Mouse (Mus musculus) intestine, embryonic 14.5 days (tissue): ENCODE measurements at regions not wholly inside any gene's neighbourhood (a gene's known extent, or its start where the extent isn't known, plus 50 kb on each side); places are given as distances from the start of the nearest gene placed in this dataset.

Experiments
- ATAC-seq: fragments of 200-750 bp; cut with Nextera tagmentation; replicated peaks from 2 replicates; pipeline ENCODE4 v1.8.0; 2017; ENCODE audit warnings: low read depth, moderate number of reproducible peaks, moderate TSS enrichment, moderate library complexity; ENCODE audit not compliant: low FRiP score, low TSS enrichment
- DNase-seq: peaks from one replicate; pipeline ENCODE4 v3.0.0-alpha.2; 2018; ENCODE audit warnings: low spot score
- H3K27ac ChIP-seq: fragments of 300-500 bp; sonication (generic); 2 replicates; pipeline ENCODE4 v1.5.1; 2014; ENCODE audit warnings: low read depth, mild to moderate bottlenecking, control low read depth
- H3K27me3 ChIP-seq: fragments of 300-500 bp; sonication (generic); replicated peaks from 2 replicates; pipeline ENCODE4 v1.6.1; 2014; ENCODE audit warnings: low read length, control low read depth; ENCODE audit not compliant: control insufficient read depth, insufficient read depth
- H3K36me3 ChIP-seq: fragments of 300-500 bp; sonication (generic); 2 replicates; pipeline ENCODE4 v1.6.1; 2014; ENCODE audit warnings: low read length, control low read depth; ENCODE audit not compliant: control insufficient read depth, insufficient read depth
- H3K4me1 ChIP-seq: fragments of 300-500 bp; sonication (generic); replicated peaks from 2 replicates; pipeline ENCODE4 v1.6.1; 2014; ENCODE audit warnings: low read length, control low read depth, mixed read lengths; ENCODE audit not compliant: control insufficient read depth, insufficient read depth
- H3K4me2 ChIP-seq: fragments of 300-500 bp; sonication (generic); 2 replicates; pipeline ENCODE4 v1.6.1; 2014; ENCODE audit warnings: low read length
- H3K4me3 ChIP-seq: fragments of 300-500 bp; sonication (generic); 2 replicates; pipeline ENCODE4 v1.5.1; 2014; ENCODE audit warnings: low read depth, low read length, control low read depth, mixed read lengths
- H3K9ac ChIP-seq: fragments of 300-500 bp; sonication (generic); 2 replicates; pipeline ENCODE4 v1.6.1; 2014; ENCODE audit warnings: mild to moderate bottlenecking, low read length
- H3K9me3 ChIP-seq: fragments of 300-500 bp; sonication (generic); 2 replicates; pipeline ENCODE4 v1.6.1; 2016; ENCODE audit warnings: low read length, control low read depth; ENCODE audit not compliant: control insufficient read depth
- WGBS: fragments of 180-500 bp; shearing (Covaris S2); extraction: QIAGEN DNeasy Blood & Tissue Kit; methylation state at CpG from one replicate; pipeline ENCODE4 v1.1.7; 2014; 5-methylcytosine and 5-hydroxymethylcytosine counted together

GRCm38 (mm10) chr16:51457166-51457565 is 573.9 kb upstream of the Cblb start:
- ATAC-seq (no peak), DNase-seq (no peak)
- H3K4me2 ChIP-seq = no peak overlapping the region
- H3K4me3 ChIP-seq = no peak overlapping the region
- 42% methylated on average over 1 of the region's 1 CpGs for WGBS
- no peak overlapping the region for H3K27ac ChIP-seq
- H3K27me3 ChIP-seq = no peaks in the 10 kb centered on the region
- H3K4me1 ChIP-seq = no peaks in the 10 kb centered on the region
- no peaks in the 10 kb centered on the region for H3K36me3 ChIP-seq
- no peaks in the 10 kb centered on the region for H3K9me3 ChIP-seq
- no peak overlapping the region for H3K9ac ChIP-seq

GRCm38 (mm10) chr16:51475690-51476089 is 555.3 kb upstream of the Cblb start:
- Histone ChIP-seq H3K9ac (no peak overlapping the region), H3K9me3 (no peaks in the 10 kb centered on the region), H3K4me2 (no peak overlapping the region), H3K27me3 (no peaks in the 10 kb centered on the region), H3K27ac (no peak overlapping the region), H3K4me3 (no peak overlapping the region), H3K36me3 (no peaks in the 10 kb centered on the region), H3K4me1 (no peaks in the 10 kb centered on the region)
- DNase-seq (no peak), ATAC-seq (no peak)
- 44% methylated on average over 3 of the region's 3 CpGs for WGBS

GRCm38 (mm10) chr16:51496096-51496495 is 534.9 kb upstream of the Cblb start:
- Histone ChIP-seq H3K36me3 (no peaks in the 10 kb centered on the region), H3K4me3 (no peak overlapping the region), H3K9ac (no peak overlapping the region), H3K4me2 (no peak overlapping the region), H3K4me1 (no peaks in the 10 kb centered on the region), H3K27me3 (no peaks in the 10 kb centered on the region), H3K27ac (no peak overlapping the region), H3K9me3 (no peaks in the 10 kb centered on the region)
- ATAC-seq = no peak
- no peak for DNase-seq
- 87% methylated on average over 2 of the region's 2 CpGs for WGBS

- ATAC-seq (no peak), DNase-seq (no peak)
- H3K9ac ChIP-seq = no peak overlapping the region
- H3K4me1 ChIP-seq = no peaks in the 10 kb centered on the region
- H3K9me3 ChIP-seq = no peaks in the 10 kb centered on the region
- no peak overlapping the region for H3K27ac ChIP-seq
- H3K27me3 ChIP-seq = no peaks in the 10 kb centered on the region
- H3K4me2 ChIP-seq = no peak overlapping the region
- no peaks in the 10 kb centered on the region for H3K36me3 ChIP-seq
- no peak overlapping the region for H3K4me3 ChIP-seq
- WGBS = 79% methylated on average over 7 of the region's 7 CpGs
These were observed 533.2 kb upstream of the Cblb start for GRCm38 (mm10) chr16:51497777-51498176.

- Histone ChIP-seq H3K9ac (no peak overlapping the region), H3K4me1 (no peaks in the 10 kb centered on the region), H3K4me2 (no peak overlapping the region), H3K27ac (no peak overlapping the region), H3K36me3 (no peaks in the 10 kb centered on the region), H3K27me3 (no peaks in the 10 kb centered on the region), H3K4me3 (no peak overlapping the region), H3K9me3 (no peaks in the 10 kb centered on the region)
- DNase-seq (no peak), ATAC-seq (no peak)
- WGBS = 77% methylated on average over 3 of the region's 3 CpGs
These were observed 513.9 kb upstream of the Cblb start for GRCm38 (mm10) chr16:51517079-51517478.

- no peak overlapping the region for H3K4me2 ChIP-seq
- H3K9ac ChIP-seq = no peak overlapping the region
- H3K9me3 ChIP-seq = no peaks in the 10 kb centered on the region
- H3K27ac ChIP-seq = no peak overlapping the region
- WGBS = 75% methylated on average over 4 of the region's 4 CpGs
- H3K36me3 ChIP-seq = no peaks in the 10 kb centered on the region
- no peak overlapping the region for H3K4me3 ChIP-seq
- no peaks in the 10 kb centered on the region for H3K27me3 ChIP-seq
- no peaks in the 10 kb centered on the region for H3K4me1 ChIP-seq
- ATAC-seq (no peak), DNase-seq (no peak)
These were observed 510.3 kb upstream of the Cblb start for GRCm38 (mm10) chr16:51520762-51521161.

GRCm38 (mm10) chr16:51521317-51522092 is 509.5 kb upstream of the Cblb start:
- Histone ChIP-seq H3K4me2 (no peak overlapping the region), H3K4me3 (no peak overlapping the region), H3K27ac (no peak overlapping the region), H3K36me3 (no peaks in the 10 kb centered on the region), H3K9ac (no peak overlapping the region), H3K27me3 (no peaks in the 10 kb centered on the region), H3K9me3 (no peaks in the 10 kb centered on the region), H3K4me1 (no peaks in the 10 kb centered on the region)
- DNase-seq = no peak
- 74% methylated on average over 13 of the region's 13 CpGs for WGBS
- no peak for ATAC-seq

- ATAC-seq (no peak), DNase-seq (no peak)
- Histone ChIP-seq H3K27me3 (no peaks in the 10 kb centered on the region), H3K9ac (no peak overlapping the region), H3K36me3 (no peaks in the 10 kb centered on the region), H3K4me1 (no peaks in the 10 kb centered on the region), H3K4me3 (no peak overlapping the region), H3K9me3 (no peaks in the 10 kb centered on the region), H3K27ac (no peak overlapping the region), H3K4me2 (no peak overlapping the region)
- WGBS = 76% methylated on average over 1 of the region's 1 CpGs
These were observed 507.0 kb upstream of the Cblb start for GRCm38 (mm10) chr16:51524023-51524422.

GRCm38 (mm10) chr16:51532496-51532895 is 498.5 kb upstream of the Cblb start:
- Histone ChIP-seq H3K4me2 (no peak overlapping the region), H3K4me3 (no peak overlapping the region), H3K27me3 (no peaks in the 10 kb centered on the region), H3K36me3 (no peaks in the 10 kb centered on the region), H3K9ac (no peak overlapping the region), H3K27ac (no peak overlapping the region), H3K4me1 (no peaks in the 10 kb centered on the region), H3K9me3 (no peaks in the 10 kb centered on the region)
- ATAC-seq (no peak), DNase-seq (no peak)
- 90% methylated on average over 1 of the region's 1 CpGs for WGBS
